Mouse (Mus musculus): ENCODE data around the gene Sorcs1. TPM values are rescaled to one million over a fixed set of nuclear protein-coding genes. Genes with fewer than 3 reads are reported as not detected.
A peak's percentile ranks its signal among the peaks of the same experiment; 100 is the strongest.

Gene Sorcs1
- polyA plus RNA-seq, 1 experiment from 2014 or later = 0.80 TPM

DNA sequence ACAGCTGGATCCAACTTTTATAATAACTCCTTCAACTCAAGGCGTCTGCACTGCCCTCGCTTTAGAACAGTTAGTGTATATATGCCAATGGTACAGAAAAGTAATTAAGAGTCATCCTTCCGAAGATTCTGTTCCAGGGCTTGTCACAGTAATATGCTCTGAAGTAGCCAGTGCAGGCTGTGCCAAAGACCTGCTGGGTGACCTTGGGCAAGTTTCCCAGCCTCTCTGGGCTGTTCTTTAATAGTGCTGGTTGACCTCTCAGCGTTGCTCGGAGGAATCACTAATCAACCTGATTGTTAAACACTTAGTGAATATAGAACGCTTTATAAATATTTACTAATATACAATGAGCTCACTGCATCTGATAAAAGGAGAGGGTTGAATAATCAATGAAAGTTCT, 282.7 kb downstream of the Sorcs1 start:
- no peak overlapping the region for H3K4me3 ChIP-seq
- no peaks in the 10 kb centered on the region for H3K36me3 ChIP-seq
- no peaks in the 10 kb centered on the region for H3K9me3 ChIP-seq
- no peaks in the 10 kb centered on the region for H3K4me1 ChIP-seq
- no peak for ATAC-seq (ENCODE audit: borderline replicate concordance, extremely low read depth, low FRiP score, low TSS enrichment)
- WGBS = 66% methylated on average over 6 of the region's 6 CpGs
- H3K9ac ChIP-seq = no peak overlapping the region
- no peak overlapping the region for H3K4me2 ChIP-seq
- no peaks in the 10 kb centered on the region for H3K27me3 ChIP-seq
- no peak overlapping the region for H3K27ac ChIP-seq

DNA sequence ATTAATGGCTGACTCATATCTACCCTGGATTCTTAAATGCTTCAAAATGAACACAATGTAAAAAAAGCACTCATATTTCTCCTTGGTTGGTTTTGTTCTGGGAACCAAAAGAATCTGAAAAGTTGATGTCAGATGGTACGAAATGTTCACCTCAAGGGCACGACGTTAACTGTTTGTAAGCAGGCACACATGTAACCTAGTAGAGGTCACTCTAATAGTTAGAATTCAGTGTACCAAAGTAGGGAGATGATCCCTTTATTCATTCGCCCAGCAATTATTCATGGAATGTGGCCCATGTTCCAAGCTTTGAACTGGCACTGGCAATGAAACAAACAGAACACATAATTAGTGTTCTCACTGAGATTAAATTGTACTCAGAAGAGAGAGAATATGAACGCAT, 284.3 kb downstream of the Sorcs1 start:
- H3K27me3 ChIP-seq = no peaks in the 10 kb centered on the region
- no peaks in the 10 kb centered on the region for H3K9me3 ChIP-seq
- no peak for ATAC-seq (ENCODE audit: borderline replicate concordance, extremely low read depth, low FRiP score, low TSS enrichment)
- H3K4me3 ChIP-seq = no peak overlapping the region
- no peak overlapping the region for H3K27ac ChIP-seq
- H3K9ac ChIP-seq = no peak overlapping the region
- H3K4me1 ChIP-seq = no peaks in the 10 kb centered on the region
- no peak overlapping the region for H3K4me2 ChIP-seq
- 76% methylated on average over 5 of the region's 5 CpGs for WGBS
- H3K36me3 ChIP-seq = no peaks in the 10 kb centered on the region

DNA sequence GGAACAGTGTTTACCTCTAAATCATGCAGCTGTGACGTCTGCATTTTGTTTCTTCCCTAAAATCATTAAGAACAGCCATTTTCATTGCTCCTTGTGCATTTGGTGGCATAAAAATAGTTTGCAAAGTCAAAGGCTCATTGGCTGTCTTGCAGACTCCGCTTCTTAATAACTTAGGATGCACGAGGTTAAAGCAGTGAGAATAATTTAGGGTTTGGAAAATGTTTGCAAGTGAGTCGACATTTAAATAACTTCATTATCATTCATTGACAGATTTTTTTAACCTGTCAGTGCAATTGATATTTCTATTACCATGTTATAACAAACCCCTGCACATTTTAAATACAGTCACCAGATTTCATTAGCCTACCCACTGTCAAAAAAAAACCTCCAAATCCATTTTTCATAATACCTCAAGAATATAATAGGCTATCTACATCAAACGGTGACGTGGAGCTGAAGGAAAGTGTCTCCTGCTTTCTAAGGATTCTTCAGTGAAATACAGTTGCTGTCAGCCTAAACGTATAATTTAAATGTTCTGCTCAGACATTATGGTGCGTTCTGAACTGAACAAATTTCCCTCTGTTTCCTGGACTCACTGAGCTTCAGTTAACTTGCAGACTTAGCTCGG, 288.4 kb downstream of the Sorcs1 start:
- 71% methylated on average over 9 of the region's 9 CpGs for WGBS

DNA sequence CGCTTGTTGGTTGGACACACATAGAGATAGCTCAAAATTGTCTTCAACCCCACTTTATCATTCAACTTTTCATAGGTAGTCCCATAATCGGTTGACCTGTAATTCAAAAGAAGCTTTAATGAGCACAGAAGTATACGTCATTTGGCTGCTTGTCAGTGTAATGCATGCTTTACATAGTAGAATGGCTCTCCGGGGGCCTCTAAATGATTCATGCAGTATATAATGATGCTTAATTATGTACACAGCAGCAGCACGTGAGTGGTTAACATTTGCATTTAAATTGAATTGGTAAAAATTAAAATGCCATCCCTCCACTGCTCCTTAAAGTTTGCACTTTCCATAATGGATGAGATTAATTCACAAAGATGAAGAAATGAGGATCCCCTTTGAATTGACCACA, 299.5 kb downstream of the Sorcs1 start:
- no peak for ATAC-seq (ENCODE audit: borderline replicate concordance, extremely low read depth, low FRiP score, low TSS enrichment)
- no peak overlapping the region for H3K9ac ChIP-seq
- 88% methylated on average over 5 of the region's 5 CpGs for WGBS

More for the DNA sequence above, 288.4 kb downstream of the Sorcs1 start:
- Histone ChIP-seq H3K27me3 (no peaks in the 10 kb centered on the region), H3K27ac (no peak overlapping the region), H3K36me3 (no peaks in the 10 kb centered on the region), H3K9ac (no peak overlapping the region), H3K4me2 (no peak overlapping the region), H3K9me3 (peaks cover 2% of the 10 kb centered on the region), H3K4me3 (no peak overlapping the region), H3K4me1 (no peaks in the 10 kb centered on the region)
- no peak for ATAC-seq (ENCODE audit: borderline replicate concordance, extremely low read depth, low FRiP score, low TSS enrichment)

DNA sequence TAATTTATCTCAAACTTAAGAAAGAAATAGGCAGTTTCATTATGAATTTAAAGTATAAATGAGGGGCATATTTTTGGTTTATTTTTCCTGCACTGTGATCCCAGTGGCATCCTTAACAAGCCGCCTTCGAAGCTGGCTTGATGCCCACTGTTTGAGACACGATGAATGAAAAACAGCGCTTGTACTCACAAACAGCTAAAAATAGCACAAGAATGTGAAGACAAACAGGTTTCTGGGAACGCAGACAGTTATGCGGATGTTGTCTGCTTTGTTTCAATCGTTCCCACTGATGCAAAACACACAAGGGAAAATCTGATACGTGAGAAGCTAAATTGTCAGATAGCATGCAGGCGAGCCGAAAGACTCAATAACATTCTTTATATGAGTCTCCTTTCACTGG, 303.7 kb downstream of the Sorcs1 start:
- Histone ChIP-seq H3K4me2 (no peak overlapping the region), H3K27me3 (no peaks in the 10 kb centered on the region), H3K4me3 (no peak overlapping the region), H3K9ac (no peak overlapping the region), H3K4me1 (no peaks in the 10 kb centered on the region), H3K9me3 (no peaks in the 10 kb centered on the region), H3K36me3 (no peaks in the 10 kb centered on the region), H3K27ac (no peak overlapping the region)
- WGBS = 39% methylated on average over 10 of the region's 10 CpGs
- no peak for ATAC-seq (ENCODE audit: borderline replicate concordance, extremely low read depth, low FRiP score, low TSS enrichment)

More for the DNA sequence above, 299.5 kb downstream of the Sorcs1 start:
- H3K36me3 ChIP-seq = no peaks in the 10 kb centered on the region
- H3K4me3 ChIP-seq = no peak overlapping the region
- H3K4me1 ChIP-seq = no peaks in the 10 kb centered on the region
- H3K27me3 ChIP-seq = no peaks in the 10 kb centered on the region
- no peaks in the 10 kb centered on the region for H3K9me3 ChIP-seq
- H3K4me2 ChIP-seq = no peak overlapping the region
- H3K27ac ChIP-seq = no peak overlapping the region

DNA sequence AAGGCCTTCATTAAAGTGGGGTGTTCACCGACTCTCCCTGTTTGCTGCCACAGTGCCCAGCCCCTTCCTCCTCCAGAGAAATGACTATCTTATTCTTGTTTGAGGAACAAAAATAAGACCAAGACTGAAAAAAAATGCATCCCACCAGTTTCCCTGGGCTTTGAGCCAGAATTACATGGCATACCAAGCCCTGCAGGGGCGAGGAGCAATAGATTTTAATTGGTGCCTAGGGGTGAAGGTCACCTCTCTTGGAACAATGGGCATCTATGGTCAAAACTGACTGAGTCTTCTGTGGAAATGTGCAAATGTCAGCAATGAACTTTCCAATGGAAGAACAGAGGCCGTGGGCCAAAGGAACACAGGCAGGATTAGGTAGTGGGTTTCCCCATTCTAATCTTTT, 312.0 kb downstream of the Sorcs1 start:
- H3K27ac ChIP-seq = no peak overlapping the region
- H3K9me3 ChIP-seq = no peaks in the 10 kb centered on the region
- no peak for ATAC-seq (ENCODE audit: borderline replicate concordance, extremely low read depth, low FRiP score, low TSS enrichment)
- H3K27me3 ChIP-seq = no peaks in the 10 kb centered on the region
- 78% methylated on average over 3 of the region's 3 CpGs for WGBS
- H3K4me1 ChIP-seq = no peaks in the 10 kb centered on the region
- no peak overlapping the region for H3K4me2 ChIP-seq
- H3K9ac ChIP-seq = no peak overlapping the region
- no peaks in the 10 kb centered on the region for H3K36me3 ChIP-seq
- no peak overlapping the region for H3K4me3 ChIP-seq

DNA sequence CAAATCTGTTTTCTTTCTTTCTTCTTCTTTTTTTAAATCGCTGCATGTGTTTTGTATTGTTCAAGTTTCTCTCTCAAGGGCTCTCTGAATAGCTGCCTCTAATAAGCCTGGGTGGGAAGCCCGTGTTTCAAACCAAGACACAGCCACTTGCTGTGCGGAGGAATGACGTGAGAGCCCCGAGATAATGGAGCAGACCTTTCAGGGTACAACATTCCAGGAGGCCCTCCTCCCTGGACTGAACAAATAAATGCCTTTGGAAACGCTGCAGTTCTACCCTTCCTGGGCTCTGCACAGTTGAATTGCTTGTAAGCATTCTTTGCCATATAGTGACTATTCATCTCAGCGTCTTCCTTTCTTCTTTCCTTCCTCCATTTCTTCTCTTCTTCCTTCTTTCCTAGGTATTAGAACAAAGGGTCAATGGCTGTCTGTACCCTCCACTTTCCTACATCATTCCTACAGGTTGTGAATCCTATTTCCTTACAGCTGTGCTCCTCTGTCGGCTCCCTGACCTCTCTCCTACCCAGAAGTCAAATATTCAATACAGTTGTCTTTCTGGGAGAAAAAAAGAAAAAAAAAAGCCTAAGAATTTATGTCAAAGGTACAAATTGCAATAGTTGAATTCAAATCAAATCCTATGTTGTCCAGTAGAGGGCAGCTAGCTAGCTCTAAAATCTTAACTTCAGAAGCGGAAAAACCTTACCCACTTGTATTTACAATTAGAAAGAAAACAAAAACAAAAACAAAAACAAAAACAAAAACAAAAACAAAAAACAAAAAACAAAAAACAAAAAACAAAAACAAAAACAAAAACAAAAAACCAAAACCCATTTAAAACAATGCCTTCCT, 315.6 kb downstream of the Sorcs1 start:
- peak overlapping the region; percentile 41; the same call in 1 of the 2 replicates for H3K27ac ChIP-seq
- no peak overlapping the region for H3K4me3 ChIP-seq
- peak overlapping the region; percentile 12; the same call in 1 of the 2 replicates for H3K4me2 ChIP-seq
- no peaks in the 10 kb centered on the region for H3K27me3 ChIP-seq
- peak; percentile 55; the same call in 1 of the 2 replicates for ATAC-seq (ENCODE audit: borderline replicate concordance, extremely low read depth, low FRiP score, low TSS enrichment)
- H3K36me3 ChIP-seq = no peaks in the 10 kb centered on the region
- H3K9me3 ChIP-seq = no peaks in the 10 kb centered on the region
- no peak overlapping the region for H3K9ac ChIP-seq
- 28% methylated on average over 9 of the region's 9 CpGs for WGBS
- H3K4me1 ChIP-seq = no peaks in the 10 kb centered on the region

DNA sequence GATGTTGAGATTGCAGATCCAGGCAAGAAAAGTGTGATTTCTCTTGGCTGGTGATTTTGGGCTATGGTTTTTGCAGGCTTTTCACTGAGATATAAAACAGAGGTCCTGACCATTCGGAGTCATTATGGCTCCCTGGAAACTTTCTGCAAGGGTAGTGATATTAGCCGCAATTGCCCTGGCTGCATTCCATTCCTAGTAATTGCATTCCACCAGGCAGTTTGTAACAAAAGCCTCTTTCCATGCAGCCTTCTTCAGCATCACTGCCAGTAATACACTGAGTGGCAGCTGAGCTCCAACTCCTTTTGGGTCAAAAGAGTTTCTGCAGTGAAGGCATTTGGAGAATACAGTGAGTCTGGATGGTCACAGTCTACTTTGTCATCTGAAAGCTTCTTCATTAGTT, 319.9 kb downstream of the Sorcs1 start:
- Histone ChIP-seq H3K27me3 (no peaks in the 10 kb centered on the region), H3K9ac (no peak overlapping the region), H3K36me3 (no peaks in the 10 kb centered on the region), H3K9me3 (no peaks in the 10 kb centered on the region), H3K4me3 (no peak overlapping the region), H3K4me1 (no peaks in the 10 kb centered on the region), H3K27ac (no peak overlapping the region), H3K4me2 (no peak overlapping the region)
- ATAC-seq (ENCODE audit: borderline replicate concordance, extremely low read depth, low FRiP score, low TSS enrichment) = no peak
- WGBS = 50% methylated on average over 2 of the region's 2 CpGs

DNA sequence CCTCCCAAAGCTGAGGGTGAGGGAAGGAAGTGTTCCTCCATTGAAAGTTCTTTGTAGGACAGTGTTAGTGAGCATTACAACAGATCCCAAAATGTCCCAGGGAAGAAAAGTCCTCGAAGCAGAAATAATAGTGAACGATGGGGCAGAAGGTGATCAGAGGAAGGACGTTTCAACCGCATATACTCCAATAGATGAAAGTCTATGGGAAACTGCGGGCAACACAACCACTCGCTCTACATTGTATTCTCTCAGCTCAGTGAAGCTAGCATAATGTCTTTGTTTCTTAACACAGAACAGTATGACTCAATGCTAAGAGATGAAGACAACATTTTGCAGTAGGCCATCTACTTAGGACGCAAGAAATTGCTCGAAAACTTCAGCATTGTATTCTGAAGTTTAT, 339.2 kb downstream of the Sorcs1 start:
- no peak overlapping the region for H3K9ac ChIP-seq
- H3K4me3 ChIP-seq = no peak overlapping the region
- WGBS = 90% methylated on average over 8 of the region's 8 CpGs
- H3K4me2 ChIP-seq = no peak overlapping the region
- no peaks in the 10 kb centered on the region for H3K27me3 ChIP-seq
- no peak overlapping the region for H3K27ac ChIP-seq
- ATAC-seq (ENCODE audit: borderline replicate concordance, extremely low read depth, low FRiP score, low TSS enrichment) = no peak
- H3K36me3 ChIP-seq = no peaks in the 10 kb centered on the region
- no peaks in the 10 kb centered on the region for H3K9me3 ChIP-seq
- H3K4me1 ChIP-seq = no peaks in the 10 kb centered on the region

DNA sequence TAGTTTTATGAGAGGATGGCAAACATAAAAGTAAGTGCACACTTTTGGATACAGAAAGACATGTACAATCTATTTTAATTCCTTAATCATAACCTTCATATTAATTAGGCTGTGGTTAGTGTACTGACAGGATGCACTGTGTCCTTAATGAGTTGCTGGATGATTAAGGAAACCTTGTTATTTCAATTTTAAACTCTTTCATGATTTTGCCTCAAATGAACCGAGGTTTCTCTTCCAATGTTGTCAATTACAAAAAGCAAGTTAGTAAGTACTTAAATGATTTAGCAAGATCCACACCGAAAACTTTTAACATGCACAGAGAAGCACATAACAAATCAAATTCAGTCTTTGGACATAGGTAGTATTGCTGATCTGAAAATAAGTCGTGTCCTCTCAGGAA, 341.7 kb downstream of the Sorcs1 start:
- no peaks in the 10 kb centered on the region for H3K27me3 ChIP-seq
- H3K9me3 ChIP-seq = no peaks in the 10 kb centered on the region
- no peak overlapping the region for H3K4me2 ChIP-seq
- H3K9ac ChIP-seq = no peak overlapping the region
- H3K4me1 ChIP-seq = no peaks in the 10 kb centered on the region
- no peak overlapping the region for H3K27ac ChIP-seq
- WGBS = 65% methylated on average over 3 of the region's 3 CpGs
- ATAC-seq (ENCODE audit: borderline replicate concordance, extremely low read depth, low FRiP score, low TSS enrichment) = no peak
- H3K36me3 ChIP-seq = no peaks in the 10 kb centered on the region
- no peak overlapping the region for H3K4me3 ChIP-seq

DNA sequence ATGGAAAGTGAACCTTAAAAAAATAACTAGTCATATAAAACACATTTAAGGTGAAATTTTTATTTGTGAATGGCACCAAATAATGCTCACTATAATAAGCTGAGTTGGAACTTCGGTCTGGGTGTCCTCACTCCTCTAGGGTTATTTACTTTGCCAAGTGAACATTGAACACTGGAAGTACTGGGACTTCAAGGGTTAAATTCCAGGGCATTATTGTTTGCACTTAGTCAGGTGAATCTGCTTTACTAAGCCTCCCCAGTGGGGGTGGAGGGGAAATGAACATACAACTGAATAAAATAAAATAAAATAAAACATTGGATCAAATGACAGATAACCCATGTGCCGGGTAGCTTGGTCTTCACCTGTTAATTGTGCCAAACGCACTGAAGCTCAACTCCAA, 347.3 kb downstream of the Sorcs1 start:
- Histone ChIP-seq H3K27me3 (no peaks in the 10 kb centered on the region), H3K36me3 (no peaks in the 10 kb centered on the region), H3K4me1 (no peaks in the 10 kb centered on the region), H3K27ac (no peak overlapping the region), H3K4me2 (no peak overlapping the region), H3K4me3 (no peak overlapping the region), H3K9me3 (no peaks in the 10 kb centered on the region), H3K9ac (no peak overlapping the region)
- ATAC-seq (ENCODE audit: borderline replicate concordance, extremely low read depth, low FRiP score, low TSS enrichment) = no peak
- 59% methylated on average over 3 of the region's 3 CpGs for WGBS

DNA sequence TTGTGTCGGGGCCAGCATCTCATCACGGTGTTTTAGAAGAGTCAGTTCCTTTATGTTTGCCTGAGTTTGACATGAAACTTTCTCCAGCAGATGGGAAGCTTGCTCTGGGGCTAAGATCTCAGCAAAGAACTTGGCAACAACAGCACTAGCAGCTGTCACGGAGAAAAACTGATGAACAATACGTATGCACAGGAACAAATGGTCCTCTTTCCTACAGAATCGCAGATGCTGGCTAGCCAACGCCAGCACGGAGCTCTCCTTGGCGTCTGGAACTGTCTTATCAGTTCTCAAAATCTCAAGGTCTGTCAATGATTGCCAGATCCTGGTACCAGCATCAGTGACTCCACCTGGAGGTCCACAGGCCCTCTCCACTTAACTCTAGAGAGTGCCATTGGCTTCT, 350.6 kb downstream of the Sorcs1 start:
- Histone ChIP-seq H3K4me3 (no peak overlapping the region), H3K27me3 (no peaks in the 10 kb centered on the region), H3K9ac (no peak overlapping the region), H3K36me3 (no peaks in the 10 kb centered on the region), H3K27ac (no peak overlapping the region), H3K9me3 (no peaks in the 10 kb centered on the region), H3K4me1 (no peaks in the 10 kb centered on the region), H3K4me2 (no peak overlapping the region)
- 51% methylated on average over 8 of the region's 8 CpGs for WGBS
- no peak for ATAC-seq (ENCODE audit: borderline replicate concordance, extremely low read depth, low FRiP score, low TSS enrichment)

Measured in lung, embryonic 15.5 days (tissue).